Mouse (Mus musculus): ENCODE data around the gene Myoc. TPM values are rescaled to one million over a fixed set of nuclear protein-coding genes. Genes with fewer than 3 reads are reported as not detected.
"Not testable (repeated sequence)": the region's sequence is repeated elsewhere in the genome, so short reads cannot be mapped to it uniquely, and the experiment has no call there.

Gene Myoc
- polyA plus RNA-seq, 1 experiment from 2014 or later, result not detected

DNA sequence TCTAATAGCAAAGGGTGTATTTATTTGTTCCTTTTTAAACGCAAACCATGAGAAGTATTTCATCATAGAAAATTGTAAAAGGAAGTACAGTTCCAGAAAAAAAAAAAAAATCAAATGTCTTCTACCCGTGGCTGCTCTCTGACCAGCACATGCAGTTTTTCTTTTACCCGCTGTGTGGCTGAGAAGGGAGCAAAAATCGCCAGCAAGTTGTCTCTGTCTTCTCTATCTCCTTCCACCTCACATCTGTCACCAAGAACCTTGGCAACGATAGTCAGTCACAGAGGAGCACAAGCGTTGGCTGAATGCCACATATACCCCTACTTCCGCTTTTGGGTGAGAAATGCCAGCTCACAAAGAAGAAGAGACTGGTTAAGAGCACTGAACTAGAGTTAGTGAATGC, 13.7 kb upstream of the Myoc start:
- peak; percentile 36 for DNase-seq (ENCODE audit: low spot score)
- Histone ChIP-seq H3K27me3 (ENCODE audit: insufficient read depth, poor library complexity, severe bottlenecking) (no peaks in the 10 kb centered on the region), H3K9me3 (no peaks in the 10 kb centered on the region), H3K27ac (no peak overlapping the region), H3K4me1 (peaks cover 10% of the 10 kb centered on the region), H3K36me3 (no peaks in the 10 kb centered on the region), H3K4me3 (no peak overlapping the region)
- WGBS, result 43% methylated on average over 7 of the region's 7 CpGs

DNA sequence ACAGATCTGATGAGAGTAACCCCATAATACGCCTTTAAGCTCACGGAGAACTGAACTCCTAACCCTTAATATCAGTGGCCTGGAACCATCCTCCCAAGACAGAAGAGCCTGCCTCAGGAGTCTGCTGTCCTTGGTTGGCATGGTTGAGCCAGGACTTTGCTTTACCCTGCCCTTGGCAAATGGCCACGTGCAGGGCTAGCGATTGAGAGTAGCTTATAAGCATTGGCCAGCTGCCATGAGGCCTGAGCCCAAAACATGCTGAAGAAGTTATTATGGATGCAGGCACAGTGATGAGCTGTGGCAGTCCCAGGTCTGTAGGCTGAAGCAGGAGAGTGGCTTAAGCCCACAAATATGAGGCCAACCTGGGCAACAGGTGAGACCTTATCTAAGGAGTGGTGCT, 11.1 kb upstream of the Myoc start:
- not testable (repeated sequence) for H3K9me3 ChIP-seq; H3K4me3 ChIP-seq; H3K27me3 ChIP-seq (ENCODE audit: insufficient read depth, poor library complexity, severe bottlenecking); H3K27ac ChIP-seq; H3K36me3 ChIP-seq
- peak; percentile 56 for DNase-seq (ENCODE audit: low spot score)
- 85% methylated on average over 4 of the region's 4 CpGs for WGBS
- H3K4me1 ChIP-seq, result peaks cover 10% of the 10 kb centered on the region

DNA sequence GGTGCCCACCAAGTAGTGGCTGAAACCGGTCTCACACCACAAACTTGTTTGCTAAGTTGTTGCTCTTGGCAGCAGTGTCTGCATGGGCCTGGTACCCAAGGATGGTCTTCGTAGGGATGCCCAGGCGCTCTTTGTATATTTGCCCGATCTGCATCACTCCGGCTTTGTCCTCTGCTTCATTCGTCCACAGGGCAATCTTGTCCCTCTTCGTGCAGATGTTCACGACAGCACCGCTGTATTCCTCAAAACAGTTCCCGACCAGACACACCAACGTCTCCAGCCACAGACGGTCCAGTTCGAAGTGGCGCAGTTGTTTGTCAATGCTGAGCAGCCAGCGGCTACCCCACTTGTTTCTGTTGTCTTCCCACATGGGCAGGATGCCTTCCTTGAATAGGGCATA, 10.6 kb upstream of the Myoc start:
- not testable (repeated sequence) for H3K27ac ChIP-seq; H3K9me3 ChIP-seq; H3K4me3 ChIP-seq; H3K36me3 ChIP-seq; H3K27me3 ChIP-seq (ENCODE audit: insufficient read depth, poor library complexity, severe bottlenecking)
- WGBS, result 90% methylated on average over 15 of the region's 15 CpGs
- H3K4me1 ChIP-seq, result peaks cover 10% of the 10 kb centered on the region
- DNase-seq (ENCODE audit: low spot score), result peak; percentile 63

DNA sequence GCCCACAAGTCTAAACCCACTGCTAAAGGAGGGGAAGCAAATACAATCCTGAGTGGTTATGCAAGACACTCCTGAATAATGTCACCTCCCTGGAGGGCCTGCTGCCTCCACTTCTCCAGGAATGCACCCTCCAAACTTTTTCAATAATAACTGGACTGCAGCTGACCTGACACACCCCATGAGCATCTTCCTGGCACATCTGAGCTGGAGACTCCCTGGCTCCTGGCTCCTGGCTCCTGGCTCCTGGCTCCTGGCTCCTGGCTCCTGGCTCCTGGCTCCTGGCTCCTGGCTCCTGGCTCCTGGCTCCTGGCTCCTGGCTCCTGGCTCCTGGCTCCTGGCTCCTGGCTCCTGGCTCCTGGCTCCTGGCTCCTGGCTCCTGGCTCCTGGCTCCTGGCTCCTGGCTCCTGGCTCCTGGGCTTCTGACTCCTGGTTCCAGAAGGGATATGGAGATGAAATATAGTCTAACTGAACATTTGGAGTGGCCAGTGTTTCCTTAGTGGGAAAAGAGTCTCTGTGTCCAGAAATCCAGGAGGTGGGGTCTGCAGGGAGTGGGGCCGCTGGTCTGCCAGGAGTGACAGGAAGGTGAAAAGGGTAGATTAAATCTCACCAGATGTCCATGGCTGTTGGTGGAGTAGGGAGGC, 3.5 kb upstream of the Myoc start:
- H3K4me3 ChIP-seq; H3K9me3 ChIP-seq; H3K36me3 ChIP-seq; H3K4me1 ChIP-seq; H3K27ac ChIP-seq; H3K27me3 ChIP-seq (ENCODE audit: insufficient read depth, poor library complexity, severe bottlenecking): not testable (repeated sequence)
- peak; percentile 50 for DNase-seq (ENCODE audit: low spot score)
- WGBS, result 42% methylated on average over 1 of the region's 1 CpGs

DNA sequence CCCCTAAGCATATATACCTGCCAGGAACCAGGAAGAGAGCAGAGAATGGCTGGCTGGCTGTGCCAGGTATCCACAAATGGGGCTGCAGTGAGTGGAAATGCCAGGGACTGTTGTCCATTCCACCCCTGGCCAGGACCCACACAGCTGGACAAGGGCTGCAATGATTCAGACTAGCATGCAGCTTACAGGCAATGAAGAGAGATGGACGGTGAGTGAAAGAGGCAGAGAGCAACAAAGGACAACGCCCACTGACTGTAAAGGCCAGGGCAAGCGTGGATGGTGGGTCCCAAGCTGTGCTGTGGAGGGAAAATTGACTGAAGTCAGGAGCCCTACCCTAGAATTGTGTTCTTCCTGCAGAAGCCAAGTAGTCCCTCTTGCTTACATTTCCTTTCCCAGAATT, 2.4 kb upstream of the Myoc start:
- no peak overlapping the region for H3K4me3 ChIP-seq
- no peaks in the 10 kb centered on the region for H3K4me1 ChIP-seq
- no peaks in the 10 kb centered on the region for H3K27me3 ChIP-seq (ENCODE audit: insufficient read depth, poor library complexity, severe bottlenecking)
- no peaks in the 10 kb centered on the region for H3K36me3 ChIP-seq
- H3K9me3 ChIP-seq, result no peaks in the 10 kb centered on the region; the same call in 1 of the 2 replicates
- H3K27ac ChIP-seq, result no peak overlapping the region
- DNase-seq (ENCODE audit: low spot score), result peak; percentile 58
- 84% methylated on average over 3 of the region's 3 CpGs for WGBS

DNA sequence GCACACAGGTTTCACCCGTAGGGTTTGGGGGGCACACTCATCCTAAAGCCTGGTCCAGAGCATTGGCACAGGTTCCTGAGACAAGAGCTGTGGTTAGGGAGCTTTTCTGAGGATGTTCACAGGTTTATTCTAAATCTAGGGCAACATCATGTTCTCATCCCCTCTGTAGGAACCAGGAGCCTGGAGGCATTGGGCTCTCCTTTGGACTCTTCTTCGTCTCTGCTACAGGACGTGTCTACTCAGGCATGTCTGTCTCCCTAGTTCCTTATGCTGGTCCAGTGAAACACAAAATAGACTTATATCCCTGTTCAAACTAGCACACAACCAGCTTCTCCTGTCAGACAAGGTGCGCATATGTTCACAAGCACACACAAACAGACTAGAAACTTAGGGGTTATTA, 420 bp upstream of the Myoc start:
- no peaks in the 10 kb centered on the region for H3K27me3 ChIP-seq (ENCODE audit: insufficient read depth, poor library complexity, severe bottlenecking)
- H3K27ac ChIP-seq, result no peak overlapping the region
- no peak overlapping the region for H3K4me3 ChIP-seq
- WGBS, result 84% methylated on average over 4 of the region's 4 CpGs
- H3K9me3 ChIP-seq, result no peaks in the 10 kb centered on the region
- H3K36me3 ChIP-seq, result no peaks in the 10 kb centered on the region
- peak; percentile 4 for DNase-seq (ENCODE audit: low spot score)
- no peaks in the 10 kb centered on the region for H3K4me1 ChIP-seq

DNA sequence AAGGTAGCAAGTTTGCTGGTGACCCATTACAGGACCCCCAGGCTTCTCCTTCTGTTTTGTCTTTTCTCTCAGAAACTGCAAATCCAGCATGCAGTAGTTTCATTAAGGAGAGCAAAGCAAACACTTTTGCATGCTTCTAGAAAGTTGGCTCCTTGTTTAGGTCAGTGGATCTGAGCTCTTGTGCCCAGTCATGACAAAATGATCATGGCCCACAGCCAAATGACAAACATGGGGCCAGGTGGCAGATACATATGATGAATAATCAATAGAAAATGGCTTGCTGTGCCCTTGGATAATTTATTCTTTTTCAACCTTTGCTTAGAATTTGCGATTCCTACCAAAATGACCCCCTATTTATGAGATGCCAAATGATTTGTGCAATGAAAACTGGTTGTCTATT, 906 bp downstream of the Myoc start:
- H3K36me3 ChIP-seq, result no peaks in the 10 kb centered on the region
- no peaks in the 10 kb centered on the region for H3K9me3 ChIP-seq
- no peak overlapping the region for H3K4me3 ChIP-seq
- 87% methylated on average over 1 of the region's 1 CpGs for WGBS
- no peaks in the 10 kb centered on the region for H3K27me3 ChIP-seq (ENCODE audit: insufficient read depth, poor library complexity, severe bottlenecking)
- no peaks in the 10 kb centered on the region for H3K4me1 ChIP-seq
- DNase-seq (ENCODE audit: low spot score), result peak; percentile 10
- H3K27ac ChIP-seq, result no peak overlapping the region

DNA sequence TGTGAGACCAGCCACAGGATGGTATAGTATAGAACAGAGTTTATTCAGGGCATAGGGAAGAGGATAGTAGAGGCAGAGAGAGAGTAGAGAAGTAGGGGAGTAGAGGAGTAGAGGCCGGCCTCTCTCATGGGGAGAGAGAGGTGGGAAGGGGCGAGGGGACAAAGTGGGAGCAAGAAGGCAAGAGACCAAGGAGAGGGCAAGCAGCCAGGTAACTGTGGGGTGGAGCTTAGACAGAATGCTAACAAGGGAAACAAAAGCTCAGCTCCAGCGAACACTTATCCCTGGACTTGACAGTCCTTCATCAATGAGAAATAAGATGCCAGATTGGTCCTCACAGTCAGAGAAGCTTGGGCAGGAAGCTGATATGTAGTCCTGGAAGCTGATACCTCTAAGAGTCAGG, 3.6 kb downstream of the Myoc start:
- H3K27ac ChIP-seq, result no peak overlapping the region
- H3K36me3 ChIP-seq, result no peaks in the 10 kb centered on the region
- 77% methylated on average over 3 of the region's 3 CpGs for WGBS
- H3K4me1 ChIP-seq, result no peaks in the 10 kb centered on the region
- peak; percentile 41 for DNase-seq (ENCODE audit: low spot score)
- H3K9me3 ChIP-seq, result no peaks in the 10 kb centered on the region
- H3K27me3 ChIP-seq (ENCODE audit: insufficient read depth, poor library complexity, severe bottlenecking), result no peaks in the 10 kb centered on the region
- no peak overlapping the region for H3K4me3 ChIP-seq

DNA sequence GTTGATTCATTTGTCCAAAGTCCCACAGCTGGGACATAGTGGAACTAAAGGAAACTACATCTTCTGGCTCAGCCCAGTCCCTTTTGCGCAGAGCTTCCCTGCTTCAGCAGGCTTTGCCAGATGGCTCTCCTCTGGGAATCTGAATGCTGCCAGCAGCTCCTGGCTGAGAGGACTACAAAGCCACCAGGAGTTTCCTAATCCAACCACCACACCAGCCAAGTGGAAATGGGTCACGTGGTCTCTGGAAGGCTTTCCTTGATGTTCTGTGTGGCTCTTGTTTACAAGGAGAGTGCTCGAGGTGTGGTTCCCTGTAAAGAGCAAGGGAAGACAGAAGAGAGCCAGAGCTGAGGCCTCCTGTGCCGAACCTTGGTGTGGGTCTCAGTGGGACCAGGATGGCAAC, 4.8 kb downstream of the Myoc start:
- DNase-seq (ENCODE audit: low spot score), result peak; percentile 68
- WGBS, result 41% methylated on average over 4 of the region's 4 CpGs
- H3K9me3 ChIP-seq, result no peaks in the 10 kb centered on the region
- H3K4me3 ChIP-seq, result no peak overlapping the region
- H3K36me3 ChIP-seq, result no peaks in the 10 kb centered on the region
- H3K27me3 ChIP-seq (ENCODE audit: insufficient read depth, poor library complexity, severe bottlenecking), result no peaks in the 10 kb centered on the region
- H3K27ac ChIP-seq, result no peak overlapping the region
- H3K4me1 ChIP-seq, result no peaks in the 10 kb centered on the region

DNA sequence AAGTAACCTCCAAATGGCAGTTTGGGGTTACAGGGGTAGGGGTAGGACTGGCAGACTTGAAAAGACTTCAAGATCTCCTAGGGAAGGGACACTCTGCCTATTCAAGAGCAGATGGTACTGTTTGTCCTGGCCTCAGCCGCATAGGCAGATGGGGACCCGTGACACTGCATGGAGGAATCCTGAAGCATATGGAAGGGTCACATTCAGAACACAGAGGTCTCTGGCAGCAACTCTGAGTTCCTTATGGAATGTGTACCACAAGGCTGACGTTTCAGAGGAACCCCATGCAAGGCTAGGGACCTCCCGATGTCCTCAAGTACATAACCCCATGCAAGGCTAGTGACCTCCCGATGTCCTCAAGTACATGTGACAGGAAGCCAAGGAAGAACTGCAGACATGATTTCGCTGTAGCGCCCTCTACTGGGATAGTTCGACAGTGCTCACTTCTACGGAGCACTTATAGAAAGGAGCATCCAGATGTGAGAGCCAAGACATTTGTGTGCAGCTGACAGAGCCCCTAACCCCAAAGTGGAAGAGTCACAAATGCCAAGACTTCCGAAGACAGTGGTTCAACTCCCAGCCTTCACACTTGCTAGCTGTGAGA, 7.2 kb downstream of the Myoc start:
- WGBS, result 78% methylated on average over 10 of the region's 10 CpGs

DNA sequence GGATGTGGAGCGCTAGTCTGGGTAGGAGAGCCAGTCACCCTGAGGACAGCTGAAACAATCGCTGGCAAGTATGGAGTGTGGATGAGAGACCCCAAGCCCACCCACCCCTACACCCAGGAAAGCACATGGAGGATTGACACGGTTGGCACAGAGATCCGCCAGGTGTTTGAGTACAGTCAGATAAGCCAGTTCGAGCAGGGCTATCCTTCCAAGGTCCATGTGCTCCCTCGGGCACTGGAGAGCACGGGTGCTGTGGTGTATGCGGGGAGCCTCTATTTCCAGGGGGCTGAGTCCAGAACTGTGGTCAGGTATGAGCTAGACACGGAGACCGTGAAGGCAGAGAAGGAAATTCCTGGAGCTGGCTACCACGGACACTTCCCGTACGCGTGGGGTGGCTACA, 9.5 kb downstream of the Myoc start:
- DNase-seq (ENCODE audit: low spot score), result peak; percentile 71
- 90% methylated on average over 14 of the region's 14 CpGs for WGBS
- Histone ChIP-seq H3K36me3 (no peaks in the 10 kb centered on the region), H3K4me3 (no peak overlapping the region), H3K27ac (no peak overlapping the region), H3K4me1 (no peaks in the 10 kb centered on the region), H3K27me3 (ENCODE audit: insufficient read depth, poor library complexity, severe bottlenecking) (no peaks in the 10 kb centered on the region), H3K9me3 (no peaks in the 10 kb centered on the region)

More for the DNA sequence above, 7.2 kb downstream of the Myoc start:
- peak; percentile 73 for DNase-seq (ENCODE audit: low spot score)
- H3K27me3 ChIP-seq (ENCODE audit: insufficient read depth, poor library complexity, severe bottlenecking), result no peaks in the 10 kb centered on the region
- no peak overlapping the region for H3K27ac ChIP-seq
- H3K4me1 ChIP-seq, result no peaks in the 10 kb centered on the region
- no peaks in the 10 kb centered on the region for H3K36me3 ChIP-seq
- no peak overlapping the region for H3K4me3 ChIP-seq
- H3K9me3 ChIP-seq, result no peaks in the 10 kb centered on the region

DNA sequence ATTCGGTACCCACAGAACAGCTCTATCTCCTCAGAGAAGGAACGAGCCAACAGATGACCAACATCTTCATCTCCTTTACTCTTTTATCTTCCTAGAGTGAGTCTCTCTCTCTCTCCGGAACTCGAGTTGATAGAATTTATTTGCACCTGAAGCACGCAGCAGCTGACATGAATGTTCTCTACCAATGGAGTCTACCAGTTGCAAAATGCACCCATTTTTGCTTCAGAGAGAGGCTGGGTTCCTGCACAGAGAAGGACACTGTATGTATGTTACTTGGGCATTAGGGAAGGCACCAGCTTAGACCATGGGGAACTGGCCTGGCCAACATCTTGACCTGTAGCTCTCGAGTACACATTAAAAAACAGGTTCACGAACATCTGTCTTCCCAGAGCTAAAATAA, 19.2 kb downstream of the Myoc start, which contains the start of gene Myocos:
Gene Myocos (minus strand): TSS at position 101 of the 400 bp plus-strand sequence.
- H3K4me3 ChIP-seq, result no peak within 1 kb of the TSS
- no peaks in the 10 kb centered on the region for H3K9me3 ChIP-seq
- H3K36me3 ChIP-seq, result no peaks in the 10 kb centered on the region
- H3K27me3 ChIP-seq (ENCODE audit: insufficient read depth, poor library complexity, severe bottlenecking), result no peaks in the 10 kb centered on the region
- WGBS, result 83% methylated on average over 7 of the region's 7 CpGs
- no peak within 1 kb of the TSS for H3K27ac ChIP-seq
- no peaks in the 10 kb centered on the region for H3K4me1 ChIP-seq
- no peak for DNase-seq (ENCODE audit: low spot score)

DNA sequence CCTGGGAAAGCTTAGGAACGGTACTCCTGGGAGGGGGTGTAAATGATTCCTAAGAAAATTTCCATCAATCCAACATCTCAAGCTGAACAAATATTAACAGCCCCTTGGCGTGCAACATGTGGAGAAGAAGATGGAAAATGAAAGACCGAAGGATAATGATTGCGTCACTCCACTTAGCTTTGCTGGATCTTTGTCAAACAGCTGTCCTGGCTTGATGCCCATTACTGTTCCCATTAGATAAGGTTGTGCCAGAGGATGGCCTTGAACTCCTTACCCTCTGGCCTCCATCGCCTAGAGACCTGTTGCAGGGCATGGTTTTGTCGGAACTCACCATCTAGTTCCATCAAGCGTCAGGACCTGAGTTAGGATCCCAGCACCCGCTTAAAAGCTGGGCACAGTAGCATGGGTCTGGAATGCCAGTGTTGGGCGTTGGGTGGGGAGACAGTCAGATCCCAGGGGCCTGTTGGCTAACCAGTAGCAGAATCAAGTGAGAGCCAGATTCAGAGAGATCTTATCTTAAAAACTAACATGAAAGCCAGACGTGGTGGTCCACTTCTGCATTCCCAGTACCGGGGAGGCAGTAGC, 21.4 kb downstream of the Myoc start:
- no peak for DNase-seq (ENCODE audit: low spot score)
- H3K27me3 ChIP-seq (ENCODE audit: insufficient read depth, poor library complexity, severe bottlenecking), result no peaks in the 10 kb centered on the region
- H3K36me3 ChIP-seq, result no peaks in the 10 kb centered on the region
- H3K4me3 ChIP-seq, result no peak overlapping the region
- no peaks in the 10 kb centered on the region for H3K4me1 ChIP-seq
- 78% methylated on average over 11 of the region's 11 CpGs for WGBS
- H3K9me3 ChIP-seq, result no peaks in the 10 kb centered on the region
- H3K27ac ChIP-seq, result no peak overlapping the region

Measured in heart, embryonic 10.5 days (tissue).